Mouse (Mus musculus): Measurements from ENCODE around the gene Asb2. TPM values are rescaled to one million over a fixed set of nuclear protein-coding genes. Genes with fewer than 3 reads are reported as not detected.

Gene Asb2
- total and polyA plus RNA-seq, 3 experiments, result 3.0 to 5.3 (median 4.1) TPM

- TF ChIP-seq ZC3H11A (IDR thresholded peaks at IDR 0.05; ENCODE audit: low read depth, low read length) (no peak), MAZ (IDR thresholded peaks at IDR 0.05; ENCODE audit: low read depth, low read length) (no peak), TBP (conservative IDR thresholded peaks at IDR 0.05; ENCODE audit: low read depth, low read length) (no peak), POLR2A (IDR thresholded peaks at IDR 0.05; ENCODE audit: low read depth, low read length) (no peak), MAFK (IDR thresholded peaks at IDR 0.05; ENCODE audit: insufficient replicate concordance, low read length) (no peak), MAX (IDR thresholded peaks at IDR 0.05; ENCODE audit: low read length) (no peak), PAX5 (IDR thresholded peaks at IDR 0.05; ENCODE audit: low read length) (no peak), IRF4 (IDR thresholded peaks at IDR 0.05; ENCODE audit: low read depth, low read length) (no peak), TCF12 (IDR thresholded peaks at IDR 0.05; ENCODE audit: low read depth, low read length) (no peak), CHD1 (IDR thresholded peaks at IDR 0.05; ENCODE audit: low read depth, low read length) (no peak), ZKSCAN1 (IDR thresholded peaks at IDR 0.05; ENCODE audit: borderline replicate concordance, low read depth, low read length) (no peak), NRF1 (IDR thresholded peaks at IDR 0.05; ENCODE audit: low read depth, low read length) (no peak), E2F4 (IDR thresholded peaks at IDR 0.05; ENCODE audit: insufficient replicate concordance, low read depth, low read length) (no peak), ZNF384 (IDR thresholded peaks at IDR 0.05; ENCODE audit: low read depth, low read length) (no peak), MYC (IDR thresholded peaks at IDR 0.05; ENCODE audit: low read depth, low read length) (no peak)
- H3K9me3 ChIP-seq (replicated peaks; ENCODE audit: low read length), result no peaks in the 10 kb centered on the region
- H3K27ac ChIP-seq (ENCODE audit: insufficient read depth, low read depth), result no peak overlapping the region
- peaks cover 0 to 9% of the 10 kb centered on the region in 2 experiments for H3K36me3 ChIP-seq (replicated peaks in 1 of 2; ENCODE audit: control insufficient read depth in 1 of 2, insufficient read depth in 1 of 2, low read length in 1 of 2)
- in situ Hi-C loops (cut with MboI; ENCODE audit: low pct_ligation_motif_present, low pct_unique_long_range_greater_than_20kb, low sequenced_read_pairs), result no loop called here
- no peak overlapping the region for H3K4me3 ChIP-seq (replicated peaks in 1 of 3; ENCODE audit: low read depth in 2 of 3, low read length in 2 of 3, poor library complexity in 1 of 3)
- no peaks in the 10 kb centered on the region for H3K27me3 ChIP-seq (replicated peaks)
- no peak overlapping the region for H3K4me2 ChIP-seq (ENCODE audit: insufficient read depth, low read depth, poor library complexity, severe bottlenecking)
- peaks cover 3 to 51% of the 10 kb centered on the region in 2 experiments; a peak in 2 of 4 replicates for H3K4me1 ChIP-seq (ENCODE audit: control insufficient read depth in 1 of 2, insufficient read depth in 2 of 2)
- dilution Hi-C loops (cut with MboI; ENCODE audit: extremely low pct_ligation_motif_present, extremely low pct_unique_long_range_greater_than_20kb, low sequenced_read_pairs), result no loop called here
- H3K79me2 ChIP-seq (replicated peaks; ENCODE audit: control insufficient read depth, extremely low read depth, insufficient read depth, poor library complexity, severe bottlenecking), result no peaks in the 10 kb centered on the region
- H3K9ac ChIP-seq (ENCODE audit: insufficient read depth, low read depth), result no peak overlapping the region
- DNase-seq (ENCODE audit: extremely low read depth), result no peak
Measured at GRCm38 (mm10) chr12:103331491-103331890, 24.3 kb downstream of the Asb2 start.

GRCm38 (mm10) chr12:103328448-103329191 is 27.2 kb downstream of the Asb2 start:
- Histone ChIP-seq H3K79me2 (replicated peaks; ENCODE audit: control insufficient read depth, extremely low read depth, insufficient read depth, poor library complexity, severe bottlenecking) (no peaks in the 10 kb centered on the region), H3K27me3 (replicated peaks) (no peaks in the 10 kb centered on the region), H3K4me2 (ENCODE audit: insufficient read depth, low read depth, poor library complexity, severe bottlenecking) (no peak overlapping the region), H3K27ac (ENCODE audit: insufficient read depth, low read depth) (no peak overlapping the region), H3K9me3 (replicated peaks; ENCODE audit: low read length) (no peaks in the 10 kb centered on the region), H3K4me1 (ENCODE audit: control insufficient read depth in 1 of 2, insufficient read depth in 2 of 2) (peaks cover 3 to 51% of the 10 kb centered on the region in 2 experiments; a peak in 2 of 4 replicates), H3K36me3 (replicated peaks in 1 of 2; ENCODE audit: control insufficient read depth in 1 of 2, insufficient read depth in 1 of 2, low read length in 1 of 2) (peaks cover 2 to 17% of the 10 kb centered on the region in 2 experiments), H3K9ac (ENCODE audit: insufficient read depth, low read depth) (no peak overlapping the region), H3K4me3 (replicated peaks in 1 of 3; ENCODE audit: low read depth in 2 of 3, low read length in 2 of 3, poor library complexity in 1 of 3) (no peak overlapping the region)
- in situ Hi-C loops (cut with MboI; ENCODE audit: low pct_ligation_motif_present, low pct_unique_long_range_greater_than_20kb, low sequenced_read_pairs), result loop anchor here (5.0 kb wide), 1 partner anchor 34 kb away; no protein-coding TSS in a partner anchor
- dilution Hi-C loops (cut with MboI; ENCODE audit: extremely low pct_ligation_motif_present, extremely low pct_unique_long_range_greater_than_20kb, low sequenced_read_pairs), result no loop called here
- no peak for DNase-seq (ENCODE audit: extremely low read depth)
- TF ChIP-seq EP300 (IDR thresholded peaks at IDR 0.05; ENCODE audit: low read length), result no peak
- TF ChIP-seq CHD2 (IDR thresholded peaks at IDR 0.05; ENCODE audit: low read length), result no peak
- TF ChIP-seq JUND (conservative IDR thresholded peaks at IDR 0.05; ENCODE audit: low read depth, low read length), result no peak
- TF ChIP-seq CHD1 (IDR thresholded peaks at IDR 0.05; ENCODE audit: low read depth, low read length), result no peak
- TF ChIP-seq JUN (IDR thresholded peaks at IDR 0.05; ENCODE audit: insufficient read depth, low read depth, low read length), result no peak
- TF ChIP-seq MEF2A (IDR thresholded peaks at IDR 0.05; ENCODE audit: borderline replicate concordance, low read depth, low read length), result no peak
- TF ChIP-seq MAFK (IDR thresholded peaks at IDR 0.05; ENCODE audit: insufficient replicate concordance, low read length), result no peak
- TF ChIP-seq BHLHE40 (IDR thresholded peaks at IDR 0.05; ENCODE audit: low read depth, low read length), result no peak
- no peak for TF ChIP-seq MYC (IDR thresholded peaks at IDR 0.05; ENCODE audit: low read depth, low read length)
- TF ChIP-seq MAX (IDR thresholded peaks at IDR 0.05; ENCODE audit: low read length), result no peak
- no peak for TF ChIP-seq IRF4 (IDR thresholded peaks at IDR 0.05; ENCODE audit: low read depth, low read length)
- no peak for TF ChIP-seq ELF1 (IDR thresholded peaks at IDR 0.05; ENCODE audit: low read depth, low read length)
- TF ChIP-seq SIN3A (IDR thresholded peaks at IDR 0.05; ENCODE audit: low read length), result no peak
- TF ChIP-seq NELFE (IDR thresholded peaks at IDR 0.05; ENCODE audit: low read depth, low read length), result no peak
- no peak for TF ChIP-seq MAZ (IDR thresholded peaks at IDR 0.05; ENCODE audit: low read depth, low read length)
